Mouse (Mus musculus) midbrain, embryonic 11.5 days (tissue): ENCODE data around the gene Nup153. TPM values are rescaled to one million over a fixed set of nuclear protein-coding genes. Genes with fewer than 3 reads are reported as not detected.

Source experiments
- ATAC-seq: fragments of 200-750 bp; cut with Nextera tagmentation; 2 replicates; pipeline ENCODE4 v1.8.0; 2017; ENCODE audit warnings: moderate TSS enrichment, moderate library complexity; ENCODE audit not compliant: low FRiP score
- DNase-seq: peaks from one replicate; pipeline ENCODE4 v3.0.0; 2015; ENCODE audit warnings: low spot score; ENCODE audit errors: missing footprints
- H3K27ac ChIP-seq: fragments of 300-500 bp; sonication (generic); 2 replicates; pipeline ENCODE4 v1.5.1; 2014; ENCODE audit warnings: low read depth, low read length
- H3K27me3 ChIP-seq: fragments of 300-500 bp; sonication (generic); 2 replicates; pipeline ENCODE4 v1.6.1; 2014; ENCODE audit warnings: mild to moderate bottlenecking, low read length, moderate library complexity, mixed read lengths; ENCODE audit not compliant: control insufficient read depth, insufficient read depth
- H3K36me3 ChIP-seq: fragments of 300-500 bp; sonication (generic); 2 replicates; pipeline ENCODE4 v1.6.1; 2014; ENCODE audit warnings: mild to moderate bottlenecking, low read length, moderate library complexity, mixed read lengths; ENCODE audit not compliant: control insufficient read depth, insufficient read depth
- H3K4me1 ChIP-seq: fragments of 300-500 bp; sonication (generic); 2 replicates; pipeline ENCODE4 v1.6.1; 2014; ENCODE audit warnings: low read length; ENCODE audit not compliant: control insufficient read depth, insufficient read depth
- H3K4me2 ChIP-seq: fragments of 300-500 bp; sonication (generic); 2 replicates; pipeline ENCODE4 v1.6.1; 2014; ENCODE audit warnings: mild to moderate bottlenecking, moderate library complexity
- H3K4me3 ChIP-seq: fragments of 300-500 bp; sonication (generic); 2 replicates; pipeline ENCODE4 v1.5.1; 2014; ENCODE audit warnings: low read depth, low read length
- H3K9ac ChIP-seq: fragments of 300-500 bp; sonication (generic); 2 replicates; pipeline ENCODE4 v1.6.1; 2014; ENCODE audit warnings: low read length
- H3K9me3 ChIP-seq: fragments of 300-500 bp; sonication (generic); 2 replicates; pipeline ENCODE4 v1.6.1; 2016; ENCODE audit warnings: low read length; ENCODE audit not compliant: control insufficient read depth
- WGBS: fragments of 180-500 bp; shearing (Covaris S2); extraction: QIAGEN DNeasy Blood & Tissue Kit; methylation state at CpG from one replicate; pipeline ENCODE4 v1.1.7; 2014; 5-methylcytosine and 5-hydroxymethylcytosine counted together
- polyA plus RNA-seq: library from polyadenylated mRNA; unstranded; fragments of >200 nt; fragmentation: Nextera tagmentation; extraction: Ambion mirVana; gene quantifications from 2 replicates; pipeline ENCODE4 v1.2.1, GENCODE M21; 2014

Gene Nup153
- polyA plus RNA-seq, 1 experiment from 2014 or later, result 40.6 TPM

- no peaks in the 10 kb centered on the region for H3K27me3 ChIP-seq
- no peaks in the 10 kb centered on the region for H3K4me1 ChIP-seq
- ATAC-seq (no peak), DNase-seq (no peak)
- no peaks in the 10 kb centered on the region for H3K9me3 ChIP-seq
- no peak overlapping the region for H3K4me3 ChIP-seq
- 95% methylated on average over 1 of the region's 1 CpGs for WGBS
- H3K9ac ChIP-seq, result no peak overlapping the region
- H3K4me2 ChIP-seq, result no peak overlapping the region
- no peak overlapping the region for H3K27ac ChIP-seq
- H3K36me3 ChIP-seq, result peaks cover 4% of the 10 kb centered on the region; the same call in 1 of the 2 replicates
Measured at GRCm38 (mm10) chr13:46695932-46696331, 31.8 kb downstream of the Nup153 start.

GRCm38 (mm10) chr13:46695296-46695908 lies 32.3 kb downstream of the Nup153 start:
- Histone ChIP-seq H3K4me3 (no peak overlapping the region), H3K36me3 (peaks cover 4% of the 10 kb centered on the region; the same call in 1 of the 2 replicates), H3K9ac (no peak overlapping the region), H3K27ac (no peak overlapping the region), H3K9me3 (no peaks in the 10 kb centered on the region), H3K4me1 (no peaks in the 10 kb centered on the region), H3K4me2 (no peak overlapping the region), H3K27me3 (no peaks in the 10 kb centered on the region)
- DNase-seq (no peak), ATAC-seq (no peak)
- WGBS, result 74% methylated on average over 1 of the region's 1 CpGs

GRCm38 (mm10) chr13:46690559-46691241 lies 37.0 kb downstream of the Nup153 start:
- 87% methylated on average over 4 of the region's 4 CpGs for WGBS
- no peak overlapping the region for H3K27ac ChIP-seq
- ATAC-seq (no peak), DNase-seq (peak; percentile 75)
- H3K9ac ChIP-seq, result no peak overlapping the region
- H3K4me2 ChIP-seq, result no peak overlapping the region
- H3K9me3 ChIP-seq, result no peaks in the 10 kb centered on the region
- no peaks in the 10 kb centered on the region for H3K4me1 ChIP-seq
- H3K27me3 ChIP-seq, result no peaks in the 10 kb centered on the region
- H3K4me3 ChIP-seq, result no peak overlapping the region
- H3K36me3 ChIP-seq, result peaks cover 8% of the 10 kb centered on the region; the same call in 1 of the 2 replicates

- DNase-seq (peak; percentile 67), ATAC-seq (no peak)
- no peak overlapping the region for H3K4me3 ChIP-seq
- no peaks in the 10 kb centered on the region for H3K9me3 ChIP-seq
- no peak overlapping the region for H3K4me2 ChIP-seq
- H3K27ac ChIP-seq, result no peak overlapping the region
- WGBS, result 96% methylated on average over 1 of the region's 1 CpGs
- no peaks in the 10 kb centered on the region for H3K4me1 ChIP-seq
- no peak overlapping the region for H3K9ac ChIP-seq
- H3K36me3 ChIP-seq, result peaks cover 20% of the 10 kb centered on the region
- H3K27me3 ChIP-seq, result no peaks in the 10 kb centered on the region
Measured at GRCm38 (mm10) chr13:46683370-46683769, 44.4 kb downstream of the Nup153 start.

- Histone ChIP-seq H3K27ac (no peak overlapping the region), H3K36me3 (peaks cover 20% of the 10 kb centered on the region), H3K9ac (no peak overlapping the region), H3K4me2 (no peak overlapping the region), H3K9me3 (no peaks in the 10 kb centered on the region), H3K27me3 (no peaks in the 10 kb centered on the region), H3K4me1 (no peaks in the 10 kb centered on the region), H3K4me3 (no peak overlapping the region)
- ATAC-seq, result no peak
- WGBS, result 81% methylated on average over 2 of the region's 2 CpGs
- no peak for DNase-seq
Measured at GRCm38 (mm10) chr13:46682921-46683320, 44.8 kb downstream of the Nup153 start.

- Histone ChIP-seq H3K4me1 (no peaks in the 10 kb centered on the region), H3K9me3 (no peaks in the 10 kb centered on the region), H3K4me2 (no peak overlapping the region), H3K27me3 (no peaks in the 10 kb centered on the region), H3K36me3 (peaks cover 14% of the 10 kb centered on the region), H3K27ac (no peak overlapping the region), H3K4me3 (no peak overlapping the region), H3K9ac (no peak overlapping the region)
- no peak for DNase-seq
- 86% methylated on average over 4 of the region's 4 CpGs for WGBS
- no peak for ATAC-seq
Measured at GRCm38 (mm10) chr13:46677721-46678120, 50.0 kb downstream of the Nup153 start.

- no peak overlapping the region for H3K27ac ChIP-seq
- peaks cover 6% of the 10 kb centered on the region for H3K4me1 ChIP-seq
- peaks cover 10% of the 10 kb centered on the region; the same call in 1 of the 2 replicates for H3K36me3 ChIP-seq
- no peak overlapping the region for H3K4me2 ChIP-seq
- DNase-seq, result peak; percentile 80
- WGBS, result 86% methylated on average over 2 of the region's 2 CpGs
- no peaks in the 10 kb centered on the region for H3K27me3 ChIP-seq
- H3K9ac ChIP-seq, result no peak overlapping the region
- no peak overlapping the region for H3K4me3 ChIP-seq
- ATAC-seq, result no peak
- no peaks in the 10 kb centered on the region for H3K9me3 ChIP-seq
Measured at GRCm38 (mm10) chr13:46674601-46675000, 53.1 kb downstream of the Nup153 start.

GRCm38 (mm10) chr13:46670514-46670913 lies 57.2 kb downstream of the Nup153 start:
- peak overlapping the region; percentile 91 for H3K4me2 ChIP-seq
- peak overlapping the region; percentile 95 for H3K4me3 ChIP-seq
- ATAC-seq, result no peak
- peaks cover 6% of the 10 kb centered on the region; the same call in 1 of the 2 replicates for H3K36me3 ChIP-seq
- peak overlapping the region; percentile 73 for H3K9ac ChIP-seq
- H3K27ac ChIP-seq, result no peak overlapping the region
- no peaks in the 10 kb centered on the region for H3K9me3 ChIP-seq
- DNase-seq, result no peak
- 67% methylated on average over 9 of the region's 9 CpGs for WGBS
- peaks cover 6% of the 10 kb centered on the region for H3K4me1 ChIP-seq
- no peaks in the 10 kb centered on the region for H3K27me3 ChIP-seq

- H3K4me1 ChIP-seq, result peaks cover 6% of the 10 kb centered on the region
- no peak overlapping the region; the same call in 1 of the 2 replicates for H3K27ac ChIP-seq
- ATAC-seq, result peak; percentile 75
- H3K36me3 ChIP-seq, result peaks cover 6% of the 10 kb centered on the region; the same call in 1 of the 2 replicates
- peak overlapping the region; percentile 95 for H3K4me3 ChIP-seq
- H3K9me3 ChIP-seq, result no peaks in the 10 kb centered on the region
- no peak for DNase-seq
- peak overlapping the region; percentile 73 for H3K9ac ChIP-seq
- H3K4me2 ChIP-seq, result peak overlapping the region; percentile 91
- under 1% methylated on average over 84 of the region's 96 CpGs for WGBS
- H3K27me3 ChIP-seq, result no peaks in the 10 kb centered on the region
Measured at GRCm38 (mm10) chr13:46669620-46670271, 58.0 kb downstream of the Nup153 start.
